Mouse (Mus musculus): ENCODE data around the gene Surf4.

DNA sequence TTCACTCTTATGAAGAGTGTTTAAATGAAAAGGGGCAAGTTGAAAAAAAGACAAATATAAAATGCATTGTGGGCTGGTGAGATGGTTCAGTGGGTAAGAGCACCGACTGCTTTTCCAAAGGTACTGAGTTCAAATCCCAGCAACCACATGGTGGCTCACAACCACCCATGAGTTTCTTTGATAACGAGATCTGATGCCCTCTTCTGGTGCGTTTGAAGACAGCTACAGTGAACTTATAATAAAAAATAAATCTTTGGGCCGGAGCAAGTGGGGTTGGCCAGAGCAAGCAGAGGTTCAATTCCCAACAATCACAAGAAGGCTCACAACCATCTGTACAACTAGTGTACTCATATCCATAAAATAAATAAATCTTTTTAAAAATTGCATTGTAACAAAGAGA lies 37.8 kb downstream of the Surf4 start:
- TF ChIP-seq CTCF (IDR thresholded peaks at IDR 0.05; ENCODE audit: extremely low read depth, insufficient read length, insufficient replicate concordance, low read depth, low read length): no peak
- no peak for TF ChIP-seq POLR2A (IDR thresholded peaks at IDR 0.05; ENCODE audit: low read depth, low read length)
